Mouse (Mus musculus): Measurements from ENCODE around the gene Ift81.

Gene Ift81

DNA sequence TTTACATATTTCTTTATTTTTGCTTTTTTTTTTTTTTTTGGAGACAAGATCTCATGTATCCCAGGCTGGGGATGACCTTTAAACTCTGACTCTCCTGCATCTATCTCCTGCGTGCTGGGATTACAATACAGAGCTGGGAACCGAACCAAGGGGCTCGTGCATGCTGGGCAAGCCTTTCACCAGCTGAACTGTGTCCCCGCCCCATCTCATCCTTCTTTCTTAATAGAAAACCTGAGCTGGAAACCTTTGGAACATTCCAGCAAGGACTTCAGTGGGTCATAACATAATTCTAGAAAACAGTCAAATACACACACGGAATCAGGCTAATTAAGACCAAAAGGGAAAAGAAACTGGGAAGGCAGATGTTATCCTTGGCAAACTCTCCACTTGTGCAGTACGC lies 102.3 kb downstream of the Ift81 start:
- DNase-seq = no peak

DNA sequence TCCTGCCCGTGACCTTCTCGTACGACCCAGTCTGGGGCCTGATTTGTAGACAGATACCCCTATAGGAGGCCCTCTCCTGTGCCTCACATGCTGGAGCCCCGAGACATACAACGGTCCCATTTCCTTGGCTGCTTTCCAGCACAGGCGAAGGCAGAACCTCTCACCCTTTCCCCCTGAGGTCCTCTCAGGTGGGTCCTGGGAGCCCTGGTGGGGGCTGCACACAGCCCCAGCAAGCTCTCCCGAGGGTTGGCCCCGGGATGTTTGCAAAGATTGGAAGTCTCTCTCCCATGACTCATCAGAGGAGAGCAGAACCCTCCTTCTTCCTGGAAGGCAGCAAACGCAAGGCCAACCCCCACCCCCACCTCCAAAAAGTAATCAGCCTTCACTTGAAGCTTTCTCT lies 102.9 kb downstream of the Ift81 start:
- no peak for DNase-seq

DNA sequence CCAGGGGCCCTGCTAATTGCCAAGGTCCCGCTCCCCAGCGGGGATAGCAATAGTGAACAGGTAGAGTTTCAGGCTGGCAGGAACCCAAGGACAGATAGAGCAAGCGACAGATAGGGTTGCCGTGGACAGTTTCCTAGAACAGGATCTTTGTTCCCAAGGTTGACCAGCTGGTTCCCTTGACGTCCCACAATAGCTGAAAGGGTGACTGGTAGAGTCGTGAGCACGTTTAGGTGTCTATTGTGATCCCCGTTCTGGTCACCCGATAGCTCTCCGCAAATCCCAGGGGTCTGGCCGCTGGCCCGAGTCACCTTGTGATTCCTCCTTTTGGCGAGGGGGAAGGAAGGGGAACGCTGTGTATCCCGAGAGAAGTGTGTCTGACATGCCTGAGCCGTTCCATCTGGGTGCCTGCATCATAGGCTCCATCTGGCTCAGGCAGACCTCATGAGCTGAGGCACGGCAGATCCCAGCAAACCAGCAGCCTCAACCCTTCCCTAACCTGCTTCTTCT lies 103.6 kb downstream of the Ift81 start:
- DNase-seq = no peak

DNA sequence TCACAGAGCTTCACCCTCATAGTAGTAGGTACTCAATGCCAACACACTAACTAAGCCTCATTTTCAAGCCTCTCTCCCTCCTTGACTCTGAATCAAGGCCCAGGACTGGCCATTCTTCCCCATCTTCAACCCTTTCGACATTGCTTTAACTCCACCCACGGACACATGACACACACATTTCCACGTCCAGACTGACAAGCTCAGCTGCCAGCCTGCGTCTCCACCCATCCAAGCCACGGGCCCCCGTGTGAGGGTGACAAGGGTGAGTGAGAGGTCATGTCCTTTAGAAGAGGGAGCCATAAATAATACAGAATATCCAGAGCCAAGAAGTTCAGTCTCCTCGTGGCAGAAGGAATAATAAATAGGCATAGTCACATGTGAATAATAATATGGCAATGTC lies 104.7 kb downstream of the Ift81 start:
- DNase-seq = no peak

DNA sequence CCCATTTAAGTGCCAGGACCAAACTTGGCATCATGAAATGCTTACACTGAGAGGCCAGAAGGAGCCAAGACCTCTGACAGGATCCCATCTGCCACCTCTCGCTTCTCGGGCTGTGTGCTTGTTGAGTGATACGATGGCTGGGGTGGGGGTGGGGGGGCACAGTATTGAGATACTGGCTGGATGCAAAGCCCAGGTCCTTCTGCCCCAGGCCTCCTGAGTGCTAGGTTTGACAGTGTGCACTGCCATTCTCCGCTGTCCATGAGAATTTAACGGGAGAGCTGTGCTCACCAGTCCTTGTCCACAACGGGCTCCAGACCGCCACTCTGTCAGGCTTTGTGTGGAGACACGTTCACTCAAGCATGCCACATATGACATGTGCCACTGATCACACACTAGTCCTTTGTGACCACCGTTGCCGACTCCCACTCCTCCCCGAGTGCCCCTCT lies 105.4 kb downstream of the Ift81 start:
- no peak for DNase-seq

DNA sequence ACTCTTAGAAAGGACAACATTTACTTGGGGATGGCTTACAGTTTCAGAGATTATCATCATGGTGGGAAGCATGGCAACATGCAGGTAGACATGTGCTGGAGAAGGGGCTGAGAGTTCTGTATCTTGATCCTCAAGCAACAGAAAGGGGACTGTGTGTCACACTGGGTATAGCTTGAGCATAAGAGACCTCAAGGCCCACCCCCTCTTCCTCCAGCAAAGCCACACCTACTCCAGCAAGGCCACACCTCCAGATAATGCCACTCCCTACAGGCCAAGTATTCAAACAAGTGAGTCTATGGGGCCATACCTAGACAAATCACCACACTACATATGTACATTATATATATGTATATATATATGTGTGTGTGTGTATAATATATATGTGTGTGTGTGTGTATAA lies 106.9 kb downstream of the Ift81 start:
- DNase-seq = no peak

DNA sequence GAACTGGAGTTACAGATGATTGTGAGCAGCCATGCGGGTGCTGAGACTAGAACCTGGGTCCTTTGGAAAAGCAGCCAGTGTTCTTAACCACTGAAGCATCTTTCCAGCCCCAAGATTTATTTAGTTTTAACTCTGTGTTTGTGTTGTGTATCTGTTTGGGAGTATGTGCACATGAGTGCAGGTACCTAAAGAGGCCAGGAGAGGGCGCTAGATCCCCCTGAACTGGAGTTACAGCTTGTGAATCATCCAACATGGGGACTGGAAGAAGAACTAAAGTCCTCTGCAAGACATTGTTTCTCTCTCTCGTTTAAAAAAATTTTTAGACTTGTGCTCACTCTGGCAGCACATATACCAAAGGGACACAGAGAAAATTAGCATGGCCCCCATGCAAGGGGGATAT lies 107.9 kb downstream of the Ift81 start:
- DNase-seq = no peak

DNA sequence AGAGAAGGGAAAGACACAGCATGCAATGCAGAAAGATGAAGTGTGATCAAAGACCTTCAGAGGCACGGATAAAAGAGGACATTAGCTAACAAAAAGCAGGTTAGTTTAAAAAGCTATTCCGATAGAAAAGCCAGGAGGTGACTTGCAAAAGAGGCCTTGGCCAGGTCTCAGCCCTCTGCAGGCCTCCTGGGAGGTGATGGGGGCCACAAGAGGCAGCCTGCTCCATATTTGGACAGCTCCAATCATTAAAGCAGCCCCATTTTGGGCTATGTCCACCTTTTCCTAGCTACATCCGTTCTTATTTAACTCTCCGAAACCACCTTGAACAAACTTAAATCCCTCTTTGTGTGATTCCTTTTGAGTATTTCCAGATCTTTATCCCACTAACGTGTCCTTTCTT lies 108.8 kb downstream of the Ift81 start:
- DNase-seq = no peak

DNA sequence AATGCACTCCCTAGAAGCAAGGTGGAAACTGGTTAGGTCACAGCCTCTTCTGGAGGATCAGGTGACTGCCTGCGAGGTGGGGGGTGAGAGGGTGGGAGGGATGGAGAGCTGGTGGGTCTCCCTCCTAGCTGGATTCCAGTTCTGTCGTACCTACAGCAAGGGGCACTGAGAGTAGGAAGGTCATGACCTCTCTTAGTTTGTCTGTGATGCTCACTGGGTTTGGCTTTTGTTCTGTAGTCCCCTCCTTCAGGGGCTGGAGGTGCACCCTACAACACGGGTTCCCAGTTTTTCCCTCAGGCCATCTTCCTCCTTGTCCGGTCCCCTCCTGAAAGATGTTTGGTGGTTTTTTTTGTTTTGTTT lies 110.6 kb downstream of the Ift81 start:
- no peak for DNase-seq

DNA sequence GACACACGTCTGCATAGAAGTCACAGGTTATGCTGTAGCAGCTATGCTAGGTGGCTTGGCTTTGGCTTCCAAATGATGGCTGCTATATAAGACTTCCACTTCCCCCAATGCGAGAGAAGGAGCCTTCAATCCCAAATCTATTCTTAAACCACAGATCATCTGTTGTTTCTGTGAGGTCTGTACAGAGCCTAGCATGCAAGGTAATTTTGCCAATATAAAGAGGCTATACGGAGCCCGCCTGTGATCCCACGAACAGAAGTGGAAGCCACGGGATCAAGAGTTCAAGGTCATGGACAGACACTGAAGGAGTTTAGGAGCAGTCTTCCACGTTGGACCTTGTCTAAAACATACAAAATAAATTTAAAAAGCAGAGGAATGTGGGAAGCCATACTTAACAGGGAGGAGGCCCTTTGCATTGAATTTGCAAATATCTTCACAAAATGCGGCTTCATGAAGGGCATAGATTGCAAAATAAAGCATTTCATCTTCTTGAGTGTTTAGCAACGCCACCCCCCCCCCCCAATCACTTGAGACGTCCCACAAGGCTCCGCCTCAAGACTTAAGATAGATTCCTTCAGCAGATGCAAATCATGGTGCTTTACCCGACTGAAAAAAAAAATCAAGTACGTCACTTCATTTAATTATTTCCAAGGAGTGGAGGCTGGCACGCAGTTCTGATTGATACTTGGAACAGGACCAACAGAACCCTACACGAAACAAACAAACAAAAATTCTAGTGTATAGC lies 111.1 kb downstream of the Ift81 start:
- no peak for DNase-seq

DNA sequence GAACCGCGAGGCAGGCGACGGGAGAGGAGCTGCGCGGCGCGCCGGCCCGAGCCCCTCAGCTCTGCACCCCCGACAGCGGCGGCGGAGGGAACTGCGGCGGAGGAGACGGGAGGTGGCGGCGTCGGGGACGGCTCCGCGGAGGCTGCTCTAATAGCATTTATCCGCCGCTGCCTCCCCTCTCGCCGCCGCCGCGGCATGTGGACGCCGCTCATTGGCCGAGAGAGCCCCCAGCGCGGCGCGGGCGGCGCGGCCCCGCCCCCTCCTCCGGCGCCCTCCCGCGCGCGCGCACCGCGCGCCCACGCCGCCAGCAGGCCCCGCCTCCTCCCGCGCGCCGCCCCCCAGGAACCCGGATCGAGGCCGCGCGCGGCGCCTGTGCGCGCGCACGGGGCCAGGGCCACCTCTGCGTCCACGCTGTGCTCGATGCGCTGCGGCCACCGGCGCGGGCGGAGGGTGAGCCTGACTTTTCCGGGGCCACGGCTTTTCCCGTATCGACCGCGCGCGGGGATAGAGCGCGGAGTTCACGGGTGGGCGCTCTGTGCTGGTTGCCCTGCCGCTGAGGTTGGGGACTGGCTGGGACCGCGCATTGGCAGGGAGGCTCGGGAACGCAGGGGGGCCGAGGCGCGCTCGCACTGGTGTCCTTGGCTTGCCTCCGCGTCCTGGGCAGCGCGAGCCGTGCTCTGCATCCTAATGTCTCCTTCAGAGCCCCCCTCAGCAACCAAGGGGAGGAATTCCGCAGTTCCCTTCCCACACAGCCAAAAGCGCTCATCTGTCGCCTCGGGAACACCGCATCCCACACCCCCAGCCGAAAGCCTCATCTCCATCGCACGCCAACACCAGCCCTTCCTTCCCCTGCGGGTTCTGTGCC lies 112.0 kb downstream of the Ift81 start, which contains the start of gene Atp2a2:
Gene Atp2a2, minus strand, starts transcription at position 149 of the 865 bp plus-strand sequence.
- peak; percentile 97 for DNase-seq

DNA sequence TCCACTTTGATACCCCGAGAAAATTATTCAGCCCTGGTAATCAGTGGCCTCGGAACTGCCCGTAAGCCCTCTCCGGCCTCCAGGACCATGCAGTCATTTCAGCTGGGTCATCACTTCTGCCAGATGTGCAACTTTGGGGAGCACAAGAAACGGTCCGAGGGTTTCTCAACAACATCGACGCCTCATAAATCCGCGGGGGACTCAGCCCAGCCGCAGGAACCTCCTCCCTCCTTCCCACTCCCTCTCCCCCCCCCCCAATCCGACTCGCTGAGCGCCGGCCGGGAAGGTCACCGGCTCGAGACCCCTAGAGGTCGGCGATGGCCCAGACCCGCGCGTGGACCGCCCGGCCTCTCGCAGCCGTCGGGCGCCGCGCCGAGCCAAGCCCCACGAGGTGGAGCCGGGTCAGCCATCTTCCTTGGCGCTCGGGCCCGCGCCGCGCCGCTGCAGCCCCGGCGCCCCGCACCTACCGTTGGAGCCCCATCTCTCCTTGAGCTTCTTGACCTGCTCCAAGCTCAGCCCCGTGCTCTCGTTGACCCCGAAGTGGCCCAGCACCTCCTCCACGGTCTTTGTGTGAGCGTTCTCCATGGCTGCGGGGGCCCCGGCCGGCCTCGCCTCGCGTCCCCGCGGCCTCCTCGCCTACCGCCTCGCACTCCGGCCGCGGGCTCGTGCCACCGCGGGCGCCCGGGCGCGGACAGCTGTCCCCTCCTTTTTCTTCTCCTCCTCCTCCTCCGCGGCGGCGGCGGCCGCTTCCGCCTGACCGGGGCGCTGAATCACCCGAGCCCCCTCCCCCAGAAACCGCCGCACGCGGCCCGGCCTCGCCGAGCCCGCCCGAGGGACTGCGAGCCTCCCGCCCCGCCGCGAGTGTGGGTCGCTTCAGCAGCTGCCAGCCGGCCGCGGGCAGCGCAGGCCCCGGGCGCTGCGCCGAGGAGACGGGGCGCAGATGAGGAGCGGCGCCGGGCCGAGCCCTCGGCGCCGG lies 112.9 kb downstream of the Ift81 start:
- DNase-seq = peak; percentile 74

DNA sequence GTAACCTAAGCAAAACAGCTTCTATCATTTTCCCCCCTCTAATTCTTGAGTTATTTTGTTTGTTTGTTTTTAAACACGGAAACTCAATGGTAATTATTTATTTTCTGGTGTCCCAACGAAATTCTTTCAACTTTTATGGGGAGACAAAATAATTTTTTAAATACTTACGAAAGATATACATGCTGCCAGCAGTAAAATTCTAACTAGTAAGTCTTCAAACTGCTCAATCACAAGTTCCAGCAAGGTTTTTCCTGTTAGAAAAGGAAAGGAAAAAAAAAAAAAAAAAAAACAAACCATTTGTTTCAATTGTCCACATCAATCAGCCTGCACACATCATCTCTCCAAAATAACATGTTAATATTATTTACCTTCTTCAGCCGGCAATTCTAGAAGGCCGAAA lies 113.8 kb downstream of the Ift81 start:
- DNase-seq = no peak
